Mouse (Mus musculus) erythroblast, adult 5-6 weeks (primary cell): Measurements from ENCODE around the gene Acot8. TPM values are rescaled to one million over a fixed set of nuclear protein-coding genes. Genes with fewer than 3 reads are reported as not detected.

Source experiments
- ATAC-seq: replicated peaks from 2 replicates; pipeline ENCODE4 v1.8.0; 2016; ENCODE audit warnings: moderate number of reproducible peaks, mild to moderate bottlenecking, moderate TSS enrichment, inconsistent platforms; ENCODE audit not compliant: poor library complexity, low FRiP score, severe bottlenecking
- total RNA-seq, 2 experiments: library from RNA; stranded (forward) in 1 of 2; stranded (reverse) in 1 of 2; fragments of 150-400 nt in 1 of 2; fragments of 200-764, 138-1000 nt in 1 of 2; gene quantifications; 2 replicates each; pipeline versions ENCODE4 v1.2.3 to v1.2.4; 2015 to 2017; ENCODE audit warnings: low replicate concordance in 2 of 2

Gene Acot8
- total RNA-seq (2015; ENCODE audit: low replicate concordance) = 9.6 and 10.0 TPM in 2 replicates
- total RNA-seq (2017; ENCODE audit: low replicate concordance) = 15.8 and 20.8 TPM in 2 replicates

- peak; percentile 92 for ATAC-seq
These were observed at the start of gene Acot8, which contains the start of gene Zswim3 for GRCm38 (mm10) chr2:164804533-164805331. Acot8 (minus strand) TSS chr2:164804882. Zswim3 (plus strand) TSS chr2:164805098.

DNA sequence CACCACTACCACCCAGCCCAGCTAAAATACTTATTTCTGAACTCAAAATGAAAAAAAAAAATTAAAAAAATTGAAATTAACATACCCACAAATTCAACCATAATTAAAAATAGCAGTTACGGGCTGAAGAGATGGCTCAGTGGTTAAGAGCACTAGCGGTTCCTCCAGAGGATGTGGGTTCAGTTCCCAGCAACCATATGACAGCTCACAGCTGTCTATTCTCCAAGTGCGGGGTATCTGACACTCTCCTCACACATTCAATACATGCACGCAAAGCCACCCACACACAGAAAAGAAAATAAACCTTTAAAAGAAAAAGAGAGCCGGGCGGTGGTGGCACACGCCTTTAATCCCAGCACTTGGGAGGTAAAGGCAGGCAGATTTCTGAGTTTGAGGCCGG, 45.4 kb upstream of the Acot8 start:
- no peak for ATAC-seq

- no peak for ATAC-seq
These were observed 41.1 kb upstream of the Acot8 start for GRCm38 (mm10) chr2:164845782-164846181.

- no peak for ATAC-seq
These were observed 30.5 kb upstream of the Acot8 start for GRCm38 (mm10) chr2:164835164-164835563.

DNA sequence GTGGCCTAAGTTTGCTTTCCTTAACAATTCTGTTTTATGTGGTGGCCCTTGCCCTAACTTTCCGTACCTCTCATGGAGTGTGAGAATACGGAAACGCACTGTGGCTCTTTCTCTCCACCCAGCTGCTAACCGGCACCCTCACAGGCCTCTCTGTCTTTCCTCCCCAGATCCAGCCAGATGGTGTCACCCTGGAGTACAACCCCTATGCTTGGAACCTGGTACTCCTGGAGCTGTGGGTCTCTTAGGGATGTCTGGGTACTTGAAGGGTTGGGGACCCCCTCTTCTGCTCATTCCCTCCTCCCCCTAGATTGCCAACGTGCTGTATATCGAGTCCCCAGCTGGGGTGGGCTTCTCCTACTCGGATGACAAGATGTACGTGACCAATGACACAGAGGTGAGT, 29.8 kb upstream of the Acot8 start:
- no peak for ATAC-seq

DNA sequence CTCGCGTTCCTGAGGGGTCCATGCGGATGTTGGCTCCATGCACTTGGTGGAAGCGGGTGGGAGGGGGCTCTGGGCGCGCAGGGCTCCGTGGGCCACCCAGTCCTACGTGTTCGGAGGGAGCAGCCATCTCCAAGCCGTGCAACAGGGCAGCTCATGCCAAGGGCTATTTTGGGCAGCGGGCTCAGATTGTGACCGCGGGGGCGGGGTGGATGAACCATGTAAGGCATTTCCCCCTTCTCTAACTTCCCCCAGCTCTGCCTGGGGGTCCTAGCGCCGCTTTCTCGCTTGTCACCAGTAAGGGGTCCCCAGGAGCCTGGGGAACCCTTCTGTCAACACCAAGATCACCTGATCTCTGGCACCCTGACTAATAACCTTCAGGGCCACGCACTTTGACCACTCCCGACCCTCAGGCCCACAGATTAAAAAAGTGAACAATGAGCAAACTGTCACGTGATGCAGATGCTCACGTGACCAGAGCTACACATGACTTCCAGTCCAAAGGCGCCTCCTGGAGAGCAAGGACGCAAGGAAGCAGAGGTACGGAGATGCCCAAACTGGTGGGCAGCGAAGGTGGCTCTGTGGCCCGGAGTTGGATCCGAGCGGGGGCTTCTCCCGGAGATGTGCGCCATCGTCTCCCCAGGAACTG, 28.8 kb upstream of the Acot8 start, which contains the start of gene Neurl2:
Gene Neurl2 (minus strand): TSS at position 143 of the 646 bp plus-strand sequence.
- ATAC-seq = peak; percentile 74

DNA sequence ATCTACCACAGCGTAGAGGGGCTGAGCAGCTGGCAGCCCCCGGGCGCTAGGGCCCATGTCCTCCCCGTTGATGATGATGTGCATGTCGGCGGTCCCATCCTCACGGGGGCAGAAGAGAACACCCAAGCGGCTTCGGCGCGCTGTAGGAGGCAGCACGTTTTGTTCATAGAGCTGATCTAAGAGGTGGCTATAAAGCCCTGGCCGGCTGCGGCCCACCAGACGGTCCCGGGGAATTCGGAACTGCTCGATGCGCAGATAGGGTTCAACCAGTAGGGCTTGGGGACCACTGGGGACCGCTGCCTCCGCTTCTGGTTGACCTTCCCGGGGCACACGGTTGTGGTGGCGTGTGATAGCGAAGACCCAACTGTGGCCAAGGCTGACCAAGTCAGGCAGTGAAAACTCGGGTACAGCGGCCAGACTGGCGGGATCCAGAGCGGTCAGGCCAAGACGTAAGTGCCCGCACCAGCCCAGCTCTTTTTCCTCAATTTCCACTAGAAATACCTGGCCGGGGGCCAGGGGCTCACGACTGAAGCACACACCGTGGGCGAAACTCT, 28.1 kb upstream of the Acot8 start, which contains the start of gene Ctsa:
Gene Ctsa (plus strand): TSS at position 126 of the 554 bp plus-strand sequence.
- ATAC-seq = peak; percentile 75

GRCm38 (mm10) chr2:164832032-164832747, 27.5 kb upstream of the Acot8 start:
- no peak for ATAC-seq

DNA sequence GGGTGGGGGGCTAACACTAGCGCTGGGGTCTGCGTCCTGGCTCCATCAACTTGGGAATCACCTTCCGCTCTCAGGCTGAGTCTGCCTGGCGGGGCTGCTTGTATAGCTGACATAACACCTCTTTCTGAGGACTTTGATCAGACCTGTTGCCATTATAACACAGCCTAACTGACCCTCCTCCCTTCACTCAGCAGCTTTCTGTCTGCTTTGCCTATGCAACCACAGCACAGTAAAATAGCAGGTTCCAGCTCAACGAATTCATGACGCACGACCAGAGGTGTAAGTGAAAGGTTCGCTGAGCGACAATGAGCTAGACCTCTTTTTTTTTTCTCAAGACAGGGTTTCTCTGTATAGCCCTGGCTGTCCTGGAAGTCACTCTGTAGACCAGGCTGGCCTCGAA, 26.3 kb upstream of the Acot8 start:
- ATAC-seq = no peak

DNA sequence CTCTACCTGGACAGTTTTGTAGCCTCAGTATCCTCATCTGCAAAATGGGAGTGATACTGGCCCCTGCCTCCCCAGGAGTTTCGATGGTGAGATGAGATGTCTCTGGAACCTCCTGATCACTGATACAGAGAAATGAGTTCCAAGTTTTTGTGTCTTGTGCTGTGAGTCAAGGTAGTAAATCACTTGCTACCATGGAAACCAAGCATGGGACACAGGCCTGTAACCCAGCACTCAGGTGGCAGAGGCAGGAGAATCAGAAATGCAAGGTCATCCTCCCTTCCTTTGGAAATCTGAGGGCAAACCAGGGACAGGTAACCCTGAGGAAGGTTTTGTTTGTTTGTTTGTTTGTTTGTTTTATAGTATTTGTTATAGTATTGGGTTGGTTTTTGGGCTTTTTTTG, 24.4 kb upstream of the Acot8 start:
- no peak for ATAC-seq

DNA sequence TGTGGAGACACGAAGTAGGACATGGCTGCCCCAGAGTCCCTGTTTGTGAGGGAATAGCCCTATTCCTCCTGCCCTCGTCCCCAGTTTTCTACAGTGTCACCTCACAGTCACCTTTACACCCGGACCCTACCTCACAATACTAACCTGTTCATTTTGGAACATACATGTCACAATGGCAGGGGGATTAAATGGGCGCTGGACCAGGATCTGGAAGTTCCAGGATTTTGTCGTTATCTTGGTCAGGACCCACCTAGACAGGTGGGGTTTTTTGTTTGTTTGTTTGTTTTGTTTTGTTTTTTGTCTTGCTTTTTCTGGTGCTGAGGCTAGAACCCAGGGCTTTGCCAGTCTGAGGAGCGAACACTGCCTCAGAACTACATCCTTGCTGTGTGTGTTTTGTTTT, 23.8 kb upstream of the Acot8 start, which contains the start of gene Spata25:
Gene Spata25 (minus strand): TSS at position 101 of the 400 bp plus-strand sequence.
- no peak for ATAC-seq

GRCm38 (mm10) chr2:164827146-164827850, 22.6 kb upstream of the Acot8 start:
- ATAC-seq = peak; percentile 21; the same call in 1 of the 2 replicates

GRCm38 (mm10) chr2:164825521-164825920, 20.8 kb upstream of the Acot8 start:
- ATAC-seq = no peak

DNA sequence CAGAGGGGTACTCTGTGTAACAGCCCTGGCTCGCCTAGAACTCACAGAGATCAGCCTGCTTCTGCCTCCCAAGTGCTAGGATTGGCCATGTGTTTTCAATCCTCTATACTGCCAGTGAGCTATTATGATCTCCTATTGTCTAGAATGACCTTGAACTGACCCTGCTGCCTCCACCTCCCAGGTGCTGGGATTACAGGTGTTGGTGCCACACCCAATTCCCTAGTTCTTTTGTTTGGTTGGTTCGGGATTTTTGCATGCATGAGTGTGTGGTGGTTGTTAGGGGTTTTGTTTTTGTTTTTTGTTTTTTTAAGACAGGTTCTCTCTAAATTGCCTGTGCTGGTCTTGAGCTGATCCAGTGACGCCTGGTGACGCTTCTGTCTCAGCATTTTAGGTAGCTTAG, 19.3 kb upstream of the Acot8 start:
- no peak for ATAC-seq

DNA sequence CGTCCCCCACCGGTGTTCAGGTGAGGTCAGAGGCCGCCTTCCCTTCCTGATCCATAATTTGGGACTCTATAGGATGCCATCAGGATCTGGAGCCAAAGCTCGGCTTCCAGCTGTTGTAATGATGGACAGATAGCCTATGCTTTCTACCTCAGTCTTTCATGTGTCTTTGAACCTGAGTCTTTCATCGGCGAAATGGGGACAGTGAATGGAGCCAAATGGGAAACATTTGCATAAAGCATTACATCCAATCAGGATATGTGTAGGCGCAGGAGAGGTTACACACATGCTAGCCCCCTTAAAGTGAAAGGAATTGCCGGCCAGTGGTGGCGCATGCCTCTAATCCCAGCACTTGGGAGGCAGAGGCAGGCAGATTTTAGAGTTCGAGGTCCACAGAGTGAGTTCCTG, 18.5 kb upstream of the Acot8 start:
- peak; percentile 33 for ATAC-seq

- ATAC-seq = peak; percentile 95
These were observed 18.0 kb upstream of the Acot8 start, which contains the start of gene Zswim1 for GRCm38 (mm10) chr2:164822636-164823165. Zswim1 (plus strand) TSS chr2:164822686.

GRCm38 (mm10) chr2:164821060-164821459, 16.4 kb upstream of the Acot8 start:
- ATAC-seq = no peak

- ATAC-seq = no peak
These were observed 13.0 kb upstream of the Acot8 start for GRCm38 (mm10) chr2:164817703-164818102.

- ATAC-seq = no peak
These were observed 12.5 kb upstream of the Acot8 start for GRCm38 (mm10) chr2:164817206-164817605.
